Mouse (Mus musculus): Measurements from ENCODE around the gene Pmepa1. TPM values are rescaled to one million over a fixed set of nuclear protein-coding genes. Genes with fewer than 3 reads are reported as not detected.

Pmepa1 gene
- total RNA-seq, 2 experiments from 2014 or later, result 53.5 to 57.3 TPM

DNA sequence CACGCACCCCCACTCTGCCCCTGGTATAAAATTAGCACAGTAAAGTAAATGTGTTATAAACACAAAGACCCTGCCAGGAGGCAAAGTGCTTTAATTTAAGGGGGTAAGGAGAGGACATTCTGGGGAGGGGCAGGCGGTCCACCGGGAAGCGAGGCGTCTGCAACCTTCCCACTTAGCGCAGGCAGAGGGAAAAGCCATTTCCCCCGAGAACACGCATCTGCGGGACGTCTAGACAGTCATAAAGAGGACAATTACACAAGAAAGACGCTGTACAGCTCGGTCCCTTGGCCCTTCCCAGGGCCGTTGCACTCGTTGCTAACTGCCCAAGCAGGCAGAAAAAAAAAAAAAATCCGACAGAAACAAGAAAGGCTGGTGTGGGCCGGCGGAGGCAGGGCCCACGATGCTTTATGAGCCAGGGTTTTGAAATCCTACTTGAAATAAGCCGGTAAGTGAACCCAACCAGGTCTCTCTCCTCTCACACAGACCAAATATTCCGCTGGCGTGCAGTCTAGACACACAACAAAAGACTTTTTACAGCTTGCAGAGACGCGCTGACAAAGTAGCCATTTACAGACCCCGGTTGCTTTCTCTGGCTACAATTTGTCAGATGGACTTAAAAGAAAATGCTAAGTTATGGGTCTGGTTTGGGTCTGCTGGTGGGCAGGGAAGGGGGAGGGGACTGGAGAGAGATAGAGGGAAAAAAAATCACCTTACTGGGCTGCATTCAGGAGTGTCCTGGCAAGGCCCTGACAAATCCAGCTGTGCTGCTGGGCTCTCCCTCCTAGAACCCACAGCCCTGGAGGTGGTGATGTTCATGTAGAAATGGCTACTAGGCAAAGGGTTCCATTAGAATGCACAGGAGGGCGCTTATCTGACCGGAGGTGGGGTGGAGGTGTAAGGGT lies 22.3 kb downstream of the Pmepa1 start:
- DNase-seq, result no peak

DNA sequence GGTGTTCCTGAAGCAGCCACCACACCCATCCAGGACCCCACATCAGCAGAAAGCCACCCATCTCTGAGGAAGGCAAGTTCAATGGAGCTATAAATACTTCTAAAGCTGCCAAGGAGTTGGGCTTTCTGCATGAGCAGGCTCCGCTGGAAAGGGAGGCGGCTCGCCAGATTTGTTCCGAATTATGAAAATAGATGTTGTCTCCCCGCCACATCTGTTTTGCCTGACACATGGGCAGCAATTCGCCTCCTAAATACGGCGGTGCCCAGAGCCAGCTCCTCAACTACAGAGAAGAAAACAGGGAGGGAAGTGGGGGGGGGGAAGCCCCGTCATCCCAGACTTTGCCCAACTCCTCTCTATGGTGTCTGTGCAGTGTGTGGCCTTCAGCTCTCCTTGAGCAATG lies 24.7 kb downstream of the Pmepa1 start:
- DNase-seq, result peak; percentile 47

DNA sequence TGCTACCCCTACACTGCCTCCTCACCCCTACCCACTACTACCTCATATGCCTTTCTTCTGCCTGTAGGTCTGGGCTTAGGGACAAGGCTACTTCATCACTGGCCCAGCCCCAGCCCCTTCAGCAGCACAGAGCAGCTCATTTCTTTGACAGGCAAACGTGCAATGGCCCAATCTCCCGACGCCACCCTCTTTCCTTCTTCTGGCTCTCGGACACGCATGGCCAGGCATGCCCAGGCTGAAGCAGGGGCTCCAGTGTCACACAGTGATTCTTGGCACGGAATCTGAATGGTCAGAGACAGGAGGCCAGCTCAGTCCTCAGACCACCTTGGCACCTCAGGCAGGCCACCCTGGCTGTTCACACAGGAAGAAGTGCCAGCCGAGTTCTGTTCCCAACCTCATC lies 25.2 kb downstream of the Pmepa1 start:
- DNase-seq, result no peak

DNA sequence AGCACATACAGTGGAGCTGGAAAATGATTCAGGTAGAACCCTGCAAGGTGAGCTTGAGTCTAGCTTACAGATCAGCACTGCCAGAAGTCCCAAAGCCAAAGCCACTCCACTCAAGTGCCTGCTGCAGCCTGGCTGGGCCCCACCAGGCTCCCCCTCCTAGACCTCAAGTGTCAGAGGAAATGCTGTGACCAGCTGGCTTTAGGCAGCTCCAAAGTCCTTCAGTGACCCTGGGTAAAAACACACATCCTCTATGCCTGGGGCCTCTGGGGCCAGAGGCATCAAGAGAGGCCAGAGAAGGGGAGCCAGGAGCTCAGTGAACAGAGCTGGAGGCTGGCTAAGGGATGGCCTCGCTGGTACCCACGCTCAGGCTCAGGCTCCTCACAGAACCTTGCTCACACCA lies 25.9 kb downstream of the Pmepa1 start:
- peak; percentile 55 for DNase-seq

DNA sequence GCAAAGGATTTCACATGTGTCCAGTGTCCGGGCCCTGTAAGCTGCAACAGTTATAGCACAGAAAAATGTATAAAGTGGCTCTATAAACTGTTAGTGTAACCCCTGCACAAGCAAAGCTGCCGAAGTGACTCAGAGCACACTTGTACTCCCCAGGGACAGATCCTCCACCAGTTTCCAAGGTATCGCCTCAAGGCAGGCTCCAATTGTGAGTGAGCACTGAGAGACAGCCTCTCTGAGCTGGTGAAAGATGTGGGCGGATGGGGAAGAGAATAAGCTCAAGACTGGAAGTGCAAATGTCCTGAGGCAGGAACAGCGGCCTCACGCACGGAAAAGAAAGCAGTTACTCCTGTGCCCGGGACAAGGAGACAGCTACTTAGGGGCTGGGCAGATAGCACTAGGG lies 26.4 kb downstream of the Pmepa1 start:
- DNase-seq, result no peak

DNA sequence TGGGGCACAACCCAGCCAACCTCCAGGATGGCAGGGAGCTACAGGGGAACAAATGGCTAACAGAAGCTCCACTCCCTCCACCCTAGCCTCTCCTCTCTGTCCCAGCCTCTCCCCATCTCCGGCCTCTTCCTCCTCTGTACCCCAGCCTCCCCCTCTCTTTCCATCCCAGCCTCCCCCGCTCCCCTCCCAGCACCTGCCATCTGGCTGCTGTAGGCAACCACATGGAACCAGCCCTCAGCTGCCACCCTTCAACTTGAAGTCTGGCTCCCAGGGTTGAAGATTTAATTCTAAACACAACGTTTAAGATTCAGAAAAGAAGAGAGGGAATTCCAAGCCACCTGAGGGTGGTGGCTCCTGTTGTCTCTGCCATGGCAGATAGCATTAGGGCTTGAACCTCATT lies 26.9 kb downstream of the Pmepa1 start:
- no peak for DNase-seq

DNA sequence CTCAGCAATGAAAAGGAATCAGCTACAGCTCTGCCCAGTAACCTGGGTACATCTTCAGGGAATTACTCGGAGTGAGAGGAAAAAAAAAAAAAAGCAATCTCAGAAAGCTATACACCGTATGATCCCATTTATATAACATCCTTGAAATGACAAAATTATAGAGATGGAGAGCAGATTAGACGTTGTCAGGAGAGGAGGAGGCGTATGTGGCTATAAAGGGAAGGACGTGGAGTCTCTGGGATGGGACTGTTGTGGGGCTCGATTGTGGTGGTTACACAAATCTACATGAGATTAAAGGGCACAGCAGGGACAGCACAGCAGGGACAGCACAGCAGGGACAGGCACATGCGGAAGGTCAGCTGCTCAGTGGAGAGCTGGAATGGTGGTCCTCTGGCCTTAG lies 27.5 kb downstream of the Pmepa1 start:
- no peak for DNase-seq

DNA sequence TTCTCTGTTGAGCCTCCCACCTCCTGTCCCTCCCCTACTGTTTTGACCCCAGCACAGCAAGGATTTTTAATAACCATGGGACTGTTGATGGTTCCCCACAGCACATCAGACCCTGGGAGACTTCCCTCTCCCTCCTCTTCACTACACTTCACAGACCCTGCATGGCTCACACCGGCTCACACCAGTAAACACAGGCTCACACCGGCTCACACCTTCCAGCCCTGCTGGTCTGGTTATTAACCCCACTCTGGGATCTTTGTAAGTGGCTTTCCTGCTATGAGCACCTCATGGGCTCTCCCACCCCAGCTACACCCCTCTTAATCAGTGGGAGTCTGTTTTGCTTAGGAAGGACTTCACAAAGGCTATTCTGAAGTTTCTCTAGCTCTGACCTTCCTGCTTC lies 28.4 kb downstream of the Pmepa1 start:
- no peak for DNase-seq

DNA sequence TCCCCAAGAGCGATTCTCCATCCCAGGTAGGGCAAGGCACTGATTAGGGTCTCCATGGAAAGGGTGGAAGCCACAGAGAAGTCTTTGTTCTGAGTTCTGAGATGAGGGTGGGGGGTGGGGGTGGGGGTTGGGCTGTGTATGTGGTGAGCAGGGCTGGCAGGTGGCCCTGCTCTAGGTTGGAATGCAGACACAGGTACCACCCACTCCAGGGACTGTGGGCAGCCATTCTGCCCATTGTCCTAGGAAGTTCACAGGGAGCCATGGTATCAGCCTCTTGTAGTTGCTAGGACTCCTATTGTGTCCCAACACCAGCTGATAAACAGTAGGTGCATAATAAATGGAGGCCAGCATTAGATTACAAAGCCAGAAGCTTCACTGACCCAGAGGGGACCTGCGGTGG lies 29.1 kb downstream of the Pmepa1 start:
- DNase-seq, result no peak

DNA sequence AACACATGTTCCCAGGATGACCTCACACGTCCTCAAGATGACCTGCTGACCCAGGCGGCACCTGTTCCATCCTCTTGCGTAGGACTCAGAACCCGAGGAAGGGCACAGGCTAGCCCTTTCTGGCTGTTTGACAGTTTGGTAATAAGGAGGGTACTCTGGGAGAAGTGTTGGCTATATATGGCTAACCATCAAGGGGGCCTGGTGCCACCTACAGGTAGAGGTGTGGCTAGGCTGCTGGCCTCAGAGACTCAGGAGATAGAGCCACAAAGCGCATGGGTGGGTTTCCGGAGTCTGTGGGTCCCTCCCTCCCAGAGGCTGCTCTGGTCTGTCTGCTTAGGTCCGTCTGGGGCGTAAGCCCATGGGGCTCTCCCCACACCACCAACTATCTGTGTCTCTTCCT lies 29.6 kb downstream of the Pmepa1 start:
- no peak for DNase-seq

DNA sequence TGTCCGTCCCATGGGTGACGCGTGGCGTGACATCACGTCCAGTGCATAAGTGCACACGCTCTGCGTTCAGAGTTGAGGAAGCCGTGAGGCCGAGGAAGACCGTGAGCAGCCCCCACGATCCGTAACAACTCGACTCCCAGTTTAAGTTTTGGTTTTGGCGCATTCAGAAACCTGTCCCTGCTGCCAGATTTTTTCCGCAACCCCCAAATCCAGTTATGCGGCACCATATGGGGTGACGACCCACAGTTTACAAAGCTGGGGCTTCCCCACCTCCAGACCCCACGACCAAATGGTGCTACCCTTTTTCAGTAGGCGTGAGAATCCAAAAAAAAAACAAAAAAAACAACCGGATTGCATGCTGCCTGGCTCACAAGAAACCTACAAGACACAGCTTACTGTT lies 31.1 kb downstream of the Pmepa1 start:
- DNase-seq, result no peak

DNA sequence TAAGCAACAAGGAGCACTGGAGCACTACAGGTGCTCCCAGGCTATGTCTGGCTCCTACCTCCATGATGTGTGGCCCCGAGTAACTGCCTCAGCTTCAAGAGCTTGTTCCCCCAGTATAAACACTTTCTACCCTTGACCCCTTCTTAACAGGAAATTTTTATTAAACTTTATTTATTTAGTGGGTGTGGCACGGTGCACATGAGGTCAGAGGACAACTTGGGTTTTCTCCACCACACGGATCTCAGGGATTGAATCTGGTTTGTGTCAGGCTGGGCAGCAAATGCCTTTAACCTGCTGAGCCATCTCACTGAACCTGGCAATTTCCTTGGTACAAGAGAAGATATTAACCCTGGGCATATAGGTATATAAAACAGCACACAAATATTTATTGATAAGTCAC lies 32.2 kb downstream of the Pmepa1 start:
- no peak for DNase-seq

DNA sequence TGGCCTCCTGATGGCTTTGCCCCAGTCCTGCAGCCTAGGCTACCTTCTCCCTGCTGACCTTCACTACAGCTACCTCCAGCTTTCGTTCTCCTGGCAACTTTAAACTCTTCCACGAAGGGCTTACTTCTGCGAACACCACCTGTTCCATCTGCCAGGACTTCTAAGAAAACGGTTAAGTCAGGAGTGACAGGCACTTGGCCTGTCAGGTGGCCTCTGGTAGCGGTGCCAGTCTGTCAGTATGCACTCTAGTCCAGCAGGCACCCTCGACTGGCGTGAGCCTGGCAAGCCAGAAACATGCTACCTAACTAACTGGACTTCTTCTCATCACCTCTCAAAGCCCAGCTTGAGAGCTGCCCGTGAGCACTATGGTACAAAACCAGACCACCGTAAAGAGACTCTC lies 32.7 kb downstream of the Pmepa1 start:
- no peak for DNase-seq

DNA sequence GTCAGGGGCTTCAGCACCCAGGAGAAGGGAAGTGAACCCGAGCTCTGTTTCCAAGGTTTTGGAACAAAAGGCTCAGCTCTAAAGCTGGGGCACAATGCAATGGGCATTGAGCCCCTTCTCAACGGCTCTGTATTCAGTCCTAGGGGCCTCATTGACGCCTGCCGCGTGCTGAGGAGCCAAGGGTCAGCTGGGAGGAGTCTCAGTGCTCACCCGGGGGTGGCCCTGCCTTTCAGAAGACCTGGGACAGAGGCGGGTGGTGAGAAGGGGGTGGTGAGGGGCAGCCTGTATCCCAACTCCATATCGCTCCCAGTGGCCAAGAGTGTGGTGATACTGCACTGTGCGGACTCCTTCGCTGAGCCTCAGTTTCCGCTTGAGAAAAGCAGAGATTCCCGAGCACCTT lies 33.5 kb downstream of the Pmepa1 start:
- no peak for DNase-seq

DNA sequence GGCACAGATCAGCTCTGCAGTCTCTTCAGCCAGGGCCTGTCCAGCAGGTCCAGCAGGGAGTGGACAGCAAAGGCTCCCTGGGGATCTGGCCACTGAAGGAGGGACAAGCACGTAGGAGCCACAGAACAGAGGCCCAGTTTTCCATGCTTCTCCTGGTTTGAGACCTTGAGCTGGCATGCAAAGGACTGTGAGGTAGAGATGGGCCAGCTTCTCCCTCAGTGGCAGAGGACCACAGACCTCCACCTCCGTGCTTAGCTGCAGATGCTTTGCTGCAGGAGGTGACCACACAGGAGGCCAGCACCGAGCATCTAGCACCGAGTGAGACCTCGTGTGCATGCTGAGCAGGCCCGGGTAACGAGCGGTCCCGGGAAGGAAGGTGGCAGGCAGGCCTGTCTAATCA lies 35.6 kb downstream of the Pmepa1 start:
- no peak for DNase-seq

DNA sequence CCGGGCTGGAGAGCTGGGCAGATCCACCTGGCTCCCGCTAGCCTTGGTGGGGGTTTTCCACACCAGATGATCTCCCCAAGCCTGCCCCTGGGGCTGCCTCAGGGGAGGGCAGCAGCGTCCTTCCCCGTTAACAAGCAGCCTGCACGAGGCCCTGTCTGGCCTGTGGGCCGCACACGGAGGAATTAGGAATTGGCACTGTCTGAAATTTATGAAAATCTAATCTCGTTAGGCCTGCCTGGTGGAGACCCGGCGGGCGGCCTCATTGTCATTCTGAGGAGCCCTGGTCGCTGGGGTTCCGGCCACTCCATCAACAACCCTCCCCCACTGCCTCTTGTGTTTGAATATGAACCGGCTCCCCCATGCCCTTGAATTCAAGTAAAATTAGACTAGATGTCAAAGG lies 37.8 kb downstream of the Pmepa1 start:
- DNase-seq, result no peak

DNA sequence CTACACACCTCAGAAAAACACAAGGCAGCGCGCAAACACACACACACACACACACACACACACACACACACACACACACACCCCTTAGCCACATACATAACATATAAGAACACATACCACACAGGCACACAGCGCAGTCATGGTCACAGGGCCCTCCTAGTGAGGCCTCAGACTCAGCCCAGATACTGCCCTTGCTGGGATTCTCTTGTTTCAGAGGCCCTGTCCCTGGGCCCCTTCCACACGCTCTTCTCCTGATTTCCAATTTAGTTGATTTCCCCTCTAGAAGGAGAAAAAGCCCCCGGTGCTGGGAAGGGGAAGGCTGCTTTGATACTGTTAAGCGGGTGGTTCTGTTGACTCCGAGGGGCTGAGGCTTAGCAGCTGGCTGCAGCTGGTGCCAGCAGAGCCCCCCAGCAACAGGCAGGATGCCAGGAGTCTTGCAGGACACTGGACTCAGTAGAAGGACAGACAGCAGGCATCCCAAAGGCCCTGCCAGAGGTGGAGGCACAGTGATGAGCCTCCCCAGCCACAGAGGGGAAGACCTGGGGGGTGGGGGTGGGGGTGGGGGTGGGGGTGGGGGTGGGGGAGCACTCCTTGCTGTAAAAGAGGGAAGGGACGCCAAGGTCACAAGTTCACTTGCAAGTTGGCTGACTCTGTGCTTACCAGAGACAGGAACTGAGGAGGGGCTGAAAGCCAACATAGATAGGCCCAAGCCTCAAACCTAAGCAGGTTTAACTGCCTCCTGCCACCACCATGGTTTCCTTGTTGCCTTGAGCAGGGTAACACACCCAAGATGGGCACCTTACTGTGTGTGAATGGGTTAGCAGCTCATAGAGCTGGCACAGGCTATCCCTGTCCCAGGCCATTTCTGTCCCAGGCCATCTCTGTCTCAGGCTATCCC lies 40.6 kb downstream of the Pmepa1 start:
- peak; percentile 53 for DNase-seq

DNA sequence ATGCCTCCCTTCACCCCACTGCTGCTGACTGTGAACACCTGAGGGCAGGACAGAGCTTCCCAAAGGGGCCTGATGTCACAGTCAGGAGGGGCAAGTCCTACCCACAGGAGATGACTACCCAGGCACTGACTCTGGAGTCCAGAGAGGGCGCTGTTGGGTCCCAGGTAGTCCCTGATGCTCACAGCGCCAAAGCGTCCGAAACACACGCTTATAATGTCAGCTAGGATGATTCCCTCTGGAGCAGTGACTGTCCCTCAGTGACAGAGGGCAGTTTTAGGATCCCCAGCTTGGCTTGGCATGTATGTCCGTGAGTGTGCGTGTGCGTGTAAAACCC lies 43.6 kb downstream of the Pmepa1 start:
- peak; percentile 33 for DNase-seq

DNA sequence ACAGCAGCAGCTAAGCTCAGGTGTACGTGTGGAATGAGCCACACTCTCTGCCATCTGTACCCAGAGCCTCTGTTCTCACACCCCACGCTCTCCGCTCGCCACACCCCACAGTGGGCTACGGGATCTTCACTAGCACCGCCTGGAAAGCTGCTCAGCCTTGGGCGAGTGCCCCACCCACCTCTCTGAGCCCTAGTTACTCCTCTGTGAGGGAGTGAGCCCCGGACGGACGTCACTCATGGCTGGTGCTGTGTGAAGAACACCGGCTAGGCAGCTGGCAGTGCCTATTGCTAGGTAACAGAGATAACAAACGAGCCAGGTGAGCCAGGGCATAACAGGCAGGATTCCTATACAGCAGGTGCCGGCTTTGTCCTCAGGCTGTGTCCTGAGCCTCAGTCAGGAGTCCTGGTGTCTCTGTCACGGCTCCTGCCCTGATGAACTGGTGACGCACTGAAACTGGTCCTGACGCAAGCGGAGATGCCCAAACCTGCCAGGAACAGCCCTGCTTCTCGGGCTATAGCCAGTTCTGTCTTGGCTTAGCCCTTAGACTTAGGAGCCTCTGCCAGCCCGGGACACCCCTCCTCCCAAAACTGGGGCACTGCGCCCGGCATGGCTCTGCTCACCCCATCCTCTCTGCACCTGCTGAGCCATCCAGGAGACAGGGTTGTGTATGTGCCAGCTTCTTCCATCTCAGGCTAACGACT lies 44.1 kb downstream of the Pmepa1 start:
- no peak for DNase-seq

DNA sequence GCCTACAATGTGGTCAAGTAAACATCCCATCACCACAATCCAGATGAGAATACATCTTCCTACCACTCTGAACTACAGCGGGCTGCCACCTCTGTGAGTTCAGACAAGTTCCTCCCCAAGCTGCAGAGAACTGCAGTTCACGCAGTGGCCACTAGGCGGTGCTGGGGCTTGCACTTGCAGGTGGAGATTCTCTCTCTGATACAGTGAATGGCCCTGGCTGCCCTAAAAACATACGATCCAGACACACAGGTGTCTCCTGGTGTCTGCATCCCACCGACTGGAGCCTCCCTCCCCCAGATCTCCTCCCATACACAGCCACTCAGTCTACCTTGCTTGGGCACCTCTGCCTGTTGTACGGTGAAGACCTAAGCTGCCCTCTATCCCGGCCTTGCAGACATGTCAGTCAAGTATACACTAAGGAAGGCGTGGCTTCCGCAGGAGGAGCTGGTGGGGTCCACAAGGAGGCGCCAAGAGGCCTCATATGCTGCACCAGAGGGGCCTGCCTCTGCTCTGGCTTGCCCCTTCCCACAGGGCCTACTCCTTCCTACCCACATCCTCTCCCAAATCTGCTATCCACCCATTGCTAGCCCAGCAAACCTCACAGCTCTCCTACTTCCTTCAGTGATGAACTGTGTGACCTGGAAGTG lies 46.6 kb downstream of the Pmepa1 start:
- peak; percentile 95 for DNase-seq

DNA sequence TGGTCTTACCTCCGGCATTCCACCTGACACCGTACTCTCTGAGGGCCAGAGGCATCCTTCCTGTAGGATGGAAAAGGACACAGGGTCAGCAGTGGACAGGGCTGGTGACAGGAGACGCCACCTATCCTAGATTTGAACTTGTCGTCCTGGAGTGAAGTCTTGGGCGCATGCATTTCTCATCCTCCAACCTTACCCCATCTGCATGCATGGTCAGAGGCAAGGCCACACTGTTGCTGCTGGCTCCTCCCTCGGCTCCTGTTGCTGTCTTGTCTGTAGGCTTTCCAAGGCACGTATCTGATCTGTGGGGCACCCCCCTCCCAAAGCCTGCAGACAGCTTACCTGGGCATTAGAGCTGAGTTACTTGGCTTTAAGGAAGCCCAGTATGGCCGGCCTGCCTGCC lies 47.8 kb downstream of the Pmepa1 start:
- no peak for DNase-seq

DNA sequence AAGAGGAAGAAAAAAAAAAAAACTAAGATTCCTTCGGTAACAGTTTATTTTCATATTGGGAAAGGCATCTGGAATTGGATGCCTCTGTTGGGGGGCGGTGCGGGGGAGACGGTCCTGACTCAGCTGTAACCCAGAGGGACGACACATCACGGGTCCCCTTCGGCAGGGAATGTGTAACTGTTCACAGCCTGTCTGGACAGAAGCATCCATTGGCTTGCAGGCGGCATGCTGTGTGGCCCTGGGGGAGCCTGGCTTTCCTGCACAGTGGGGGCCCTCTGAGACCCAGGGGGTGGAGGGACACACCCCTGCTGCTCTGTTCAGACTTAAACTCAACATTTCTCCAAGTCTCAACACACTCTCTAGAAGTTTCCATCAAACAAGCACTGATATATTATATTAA lies 49.5 kb downstream of the Pmepa1 start:
- no peak for DNase-seq

DNA sequence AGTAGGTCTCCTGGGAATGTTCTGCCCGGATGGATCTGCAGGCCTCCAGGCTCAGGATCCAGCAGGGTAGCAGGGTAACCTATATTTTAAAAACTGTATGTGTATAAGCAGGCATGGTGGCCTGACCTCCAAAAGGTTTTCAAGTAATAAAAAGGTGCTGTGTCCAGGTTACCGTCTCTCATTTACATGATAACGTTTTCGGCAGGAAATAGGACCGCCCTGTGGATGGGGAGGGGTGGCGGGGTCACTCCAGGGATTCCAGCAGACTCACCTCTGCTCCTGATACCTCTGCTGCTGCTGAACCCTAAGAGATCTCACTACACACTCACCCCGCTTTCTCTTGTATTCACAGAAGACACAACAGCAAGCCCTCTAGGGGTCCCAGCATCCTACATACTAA lies 50.4 kb downstream of the Pmepa1 start:
- no peak for DNase-seq

Measured in heart, postnatal 4 days (tissue).